Mouse (Mus musculus) stomach, embryonic 14.5 days (tissue): Measurements from ENCODE around the gene Stk11ip. TPM values are rescaled to one million over a fixed set of nuclear protein-coding genes. Genes with fewer than 3 reads are reported as not detected.

Experiments used
- ATAC-seq: fragments of 200-750 bp; cut with Nextera tagmentation; 2 replicates; pipeline ENCODE4 v1.8.0; 2017; ENCODE audit warnings: low read depth, moderate TSS enrichment; ENCODE audit not compliant: insufficient number of reproducible peaks, insufficient read depth, low FRiP score
- H3K27ac ChIP-seq: fragments of 300-500 bp; sonication (generic); 2 replicates; pipeline ENCODE4 v1.5.1; 2014; ENCODE audit warnings: mild to moderate bottlenecking, low read length, moderate library complexity, mixed read lengths
- H3K27me3 ChIP-seq: fragments of 300-500 bp; sonication (generic); 2 replicates; pipeline ENCODE4 v1.6.1; 2014; ENCODE audit warnings: low read length, control low read depth, mixed read lengths; ENCODE audit not compliant: control insufficient read depth, insufficient read depth
- H3K36me3 ChIP-seq: fragments of 300-500 bp; sonication (generic); 2 replicates; pipeline ENCODE4 v1.6.1; 2014; ENCODE audit warnings: mild to moderate bottlenecking, control low read depth, low read length, moderate library complexity, mixed read lengths; ENCODE audit not compliant: control insufficient read depth, insufficient read depth
- H3K4me1 ChIP-seq: fragments of 300-500 bp; sonication (generic); 2 replicates; pipeline ENCODE4 v1.6.1; 2014; ENCODE audit warnings: low read length, control low read depth, mixed read lengths; ENCODE audit not compliant: control insufficient read depth, insufficient read depth
- H3K4me2 ChIP-seq: fragments of 300-500 bp; sonication (generic); replicated peaks from 2 replicates; pipeline ENCODE4 v1.6.1; 2014; ENCODE audit warnings: low read depth, low read length, control low read depth
- H3K4me3 ChIP-seq: fragments of 300-500 bp; sonication (generic); 2 replicates; pipeline ENCODE4 v1.5.1; 2014; ENCODE audit warnings: low read depth, low read length, control low read depth
- H3K9ac ChIP-seq: fragments of 300-500 bp; sonication (generic); replicated peaks from 2 replicates; pipeline ENCODE4 v1.6.1; 2014; ENCODE audit warnings: low read depth, mild to moderate bottlenecking, control low read depth, low read length, moderate library complexity, mixed read lengths
- H3K9me3 ChIP-seq: fragments of 300-500 bp; sonication (generic); 2 replicates; pipeline ENCODE4 v1.6.1; 2016; ENCODE audit warnings: low read depth, low read length, control low read depth; ENCODE audit not compliant: control insufficient read depth
- WGBS: fragments of 180-500 bp; shearing (Covaris S2); extraction: QIAGEN DNeasy Blood & Tissue Kit; methylation state at CpG from one replicate; pipeline ENCODE4 v1.1.7; 2014; 5-methylcytosine and 5-hydroxymethylcytosine counted together
- polyA plus RNA-seq: library from polyadenylated mRNA; unstranded; fragments of >200 nt; fragmentation: Nextera tagmentation; extraction: Ambion mirVana; gene quantifications from 2 replicates; pipeline ENCODE4 v1.2.1, GENCODE M21; 2014

The Stk11ip gene
- polyA plus RNA-seq, 1 experiment from 2014 or later, result 19.0 TPM

DNA sequence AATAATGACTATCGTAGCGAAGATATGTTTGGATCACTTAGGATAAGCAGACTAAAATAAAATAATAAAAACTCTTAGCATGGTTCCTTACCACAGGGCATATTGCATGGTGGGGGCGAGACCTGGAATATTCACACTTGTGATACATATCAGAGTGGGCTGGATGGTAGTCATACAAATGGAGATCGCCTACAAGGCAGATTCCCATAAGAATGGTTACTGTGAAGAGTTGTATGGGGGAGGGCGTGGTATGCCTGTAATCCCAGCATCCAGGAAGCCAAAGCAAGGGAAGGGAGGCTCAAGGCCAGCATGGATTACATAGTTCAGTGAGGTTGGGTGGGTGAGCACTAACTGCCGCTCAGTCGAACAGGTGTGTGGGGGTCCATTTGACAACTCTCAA lies 40.6 kb upstream of the Stk11ip start:
- Histone ChIP-seq H3K36me3 (peaks cover 10% of the 10 kb centered on the region; the same call in 1 of the 2 replicates), H3K4me3 (no peak overlapping the region), H3K9me3 (no peaks in the 10 kb centered on the region), H3K27ac (no peak overlapping the region), H3K27me3 (peaks cover 7% of the 10 kb centered on the region; the same call in 1 of the 2 replicates), H3K4me2 (no peak overlapping the region), H3K4me1 (peaks cover 16% of the 10 kb centered on the region), H3K9ac (no peak overlapping the region)
- no peak for ATAC-seq
- WGBS, result 86% methylated on average over 7 of the region's 7 CpGs

DNA sequence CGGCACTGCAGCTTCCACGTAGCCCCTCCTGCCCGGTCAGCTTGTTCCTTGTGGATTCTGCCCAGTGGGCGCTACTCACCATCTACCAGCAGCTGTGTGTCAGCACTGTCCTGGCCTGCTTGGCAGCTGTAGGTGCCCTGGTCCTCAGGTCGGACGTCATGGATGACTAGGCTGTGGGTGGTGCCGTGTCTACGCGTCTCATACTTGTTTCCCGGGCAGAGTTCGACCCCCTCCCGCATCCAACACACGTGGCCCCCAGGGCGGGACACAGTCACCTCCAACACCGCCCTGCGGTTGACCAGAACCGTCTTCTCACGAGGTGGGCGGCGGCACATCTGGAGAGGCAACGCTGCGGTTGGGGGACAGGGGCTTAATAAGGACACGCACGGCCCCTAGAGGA lies 34.8 kb upstream of the Stk11ip start:
- Histone ChIP-seq H3K4me1 (peaks cover 4% of the 10 kb centered on the region; the same call in 1 of the 2 replicates), H3K9ac (no peak overlapping the region), H3K4me2 (peak overlapping the region; percentile 82; the same call in 1 of the 2 replicates), H3K4me3 (no peak overlapping the region), H3K27ac (no peak overlapping the region), H3K27me3 (peaks cover 15% of the 10 kb centered on the region), H3K9me3 (no peaks in the 10 kb centered on the region), H3K36me3 (peaks cover 12% of the 10 kb centered on the region; the same call in 1 of the 2 replicates)
- ATAC-seq, result no peak
- 11% methylated on average over 24 of the region's 24 CpGs for WGBS

- H3K27me3 ChIP-seq, result peaks cover 15% of the 10 kb centered on the region
- H3K4me3 ChIP-seq, result peak overlapping the region; percentile 46
- ATAC-seq, result no peak; the same call in 1 of the 2 replicates
- no peak overlapping the region for H3K27ac ChIP-seq
- H3K9ac ChIP-seq, result no peak overlapping the region
- peaks cover 17% of the 10 kb centered on the region; the same call in 1 of the 2 replicates for H3K36me3 ChIP-seq
- WGBS, result 2% methylated on average over 13 of the region's 13 CpGs
- peak overlapping the region; percentile 82 for H3K4me2 ChIP-seq
- H3K9me3 ChIP-seq, result no peaks in the 10 kb centered on the region
- H3K4me1 ChIP-seq, result peaks cover 4% of the 10 kb centered on the region; the same call in 1 of the 2 replicates
Observed at GRCm38 (mm10) chr1:75487040-75487404, 34.3 kb upstream of the Stk11ip start.

- WGBS, result under 1% methylated on average over 62 of the region's 62 CpGs
- peaks cover 4% of the 10 kb centered on the region; the same call in 1 of the 2 replicates for H3K4me1 ChIP-seq
- peaks cover 23% of the 10 kb centered on the region; the same call in 1 of the 2 replicates for H3K36me3 ChIP-seq
- H3K4me2 ChIP-seq, result peak overlapping the region; percentile 82
- ATAC-seq, result peak; percentile 66
- H3K27ac ChIP-seq, result no peak overlapping the region
- H3K9ac ChIP-seq, result no peak overlapping the region
- no peaks in the 10 kb centered on the region for H3K9me3 ChIP-seq
- H3K27me3 ChIP-seq, result peaks cover 15% of the 10 kb centered on the region
- H3K4me3 ChIP-seq, result peak overlapping the region; percentile 46
Observed at GRCm38 (mm10) chr1:75487405-75488161, 33.7 kb upstream of the Stk11ip start.

- no peak for ATAC-seq
- no peak overlapping the region for H3K9ac ChIP-seq
- peaks cover 30% of the 10 kb centered on the region for H3K36me3 ChIP-seq
- H3K4me2 ChIP-seq, result no peak overlapping the region
- H3K27me3 ChIP-seq, result peaks cover 5% of the 10 kb centered on the region; the same call in 1 of the 2 replicates
- H3K27ac ChIP-seq, result no peak overlapping the region
- H3K4me3 ChIP-seq, result no peak overlapping the region
- H3K4me1 ChIP-seq, result peaks cover 4% of the 10 kb centered on the region; the same call in 1 of the 2 replicates
- H3K9me3 ChIP-seq, result no peaks in the 10 kb centered on the region
- WGBS, result 86% methylated on average over 34 of the region's 34 CpGs
Observed at GRCm38 (mm10) chr1:75490785-75491551, 30.4 kb upstream of the Stk11ip start.

DNA sequence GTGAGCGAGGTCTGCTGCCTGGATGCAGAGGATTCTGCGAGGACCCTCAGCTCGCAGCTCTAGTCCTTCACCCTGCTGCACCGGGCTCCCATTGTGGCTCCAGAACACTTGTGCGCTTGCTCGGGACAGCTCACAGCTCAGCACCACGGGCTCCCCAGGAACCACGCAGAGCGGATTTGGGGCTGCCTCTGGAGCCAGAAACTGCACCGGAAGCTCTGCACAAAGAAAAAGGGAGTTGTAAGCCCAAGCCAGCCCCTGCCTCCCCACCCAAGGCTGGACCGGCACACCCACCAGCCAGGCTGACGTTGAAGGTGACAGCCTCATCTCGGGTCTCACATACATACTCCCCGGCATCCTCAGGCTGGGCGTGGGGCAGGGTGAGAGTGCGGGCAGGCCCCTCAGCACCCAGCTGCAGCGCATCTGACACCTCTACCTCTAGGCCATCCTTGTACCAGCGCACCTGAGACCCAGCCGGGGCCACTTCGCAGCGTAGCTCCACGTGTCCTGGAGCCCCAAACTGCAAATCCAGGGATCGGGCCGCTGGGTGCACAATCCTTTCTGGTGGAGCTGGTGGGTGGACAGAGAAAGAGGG lies 28.7 kb upstream of the Stk11ip start:
- Histone ChIP-seq H3K4me2 (no peak overlapping the region), H3K9ac (no peak overlapping the region), H3K4me1 (peaks cover 4% of the 10 kb centered on the region; the same call in 1 of the 2 replicates), H3K27ac (no peak overlapping the region), H3K36me3 (peaks cover 46% of the 10 kb centered on the region), H3K27me3 (no peaks in the 10 kb centered on the region; the same call in 1 of the 2 replicates), H3K4me3 (no peak overlapping the region), H3K9me3 (no peaks in the 10 kb centered on the region)
- 57% methylated on average over 24 of the region's 24 CpGs for WGBS
- ATAC-seq, result no peak

GRCm38 (mm10) chr1:75494878-75495548 lies 26.3 kb upstream of the Stk11ip start:
- Histone ChIP-seq H3K9ac (no peak overlapping the region), H3K36me3 (peaks cover 64% of the 10 kb centered on the region), H3K9me3 (no peaks in the 10 kb centered on the region), H3K4me1 (no peaks in the 10 kb centered on the region), H3K27ac (no peak overlapping the region), H3K27me3 (no peaks in the 10 kb centered on the region), H3K4me2 (no peak overlapping the region), H3K4me3 (no peak overlapping the region)
- WGBS, result 47% methylated on average over 12 of the region's 12 CpGs
- ATAC-seq, result peak; percentile 44; the same call in 1 of the 2 replicates

GRCm38 (mm10) chr1:75498897-75499296 lies 22.4 kb upstream of the Stk11ip start:
- no peak overlapping the region for H3K9ac ChIP-seq
- no peaks in the 10 kb centered on the region for H3K27me3 ChIP-seq
- ATAC-seq, result no peak
- 87% methylated on average over 4 of the region's 4 CpGs for WGBS
- H3K4me2 ChIP-seq, result no peak overlapping the region
- H3K9me3 ChIP-seq, result no peaks in the 10 kb centered on the region
- no peak overlapping the region for H3K27ac ChIP-seq
- H3K36me3 ChIP-seq, result peaks cover 73% of the 10 kb centered on the region
- H3K4me1 ChIP-seq, result peaks cover 1% of the 10 kb centered on the region; the same call in 1 of the 2 replicates
- no peak overlapping the region for H3K4me3 ChIP-seq
